ENCODE assay signal across 11 mouse cellular contexts in genomic region chrX:23284530-23285441, GRCm38 (mm10).
DNase-seq lines count a peak whose midpoint lies in the region; ATAC-seq and TF ChIP-seq lines count a peak whose summit lies in the region.
"Had no signal": no experiment of that assay in that cellular context is flagged by ENCODE, and none has a peak within 500 bp of the region (broad histone marks: within the 10 kb centered on the region; RNA-seq: fewer than 3 reads in every experiment).

No protein-coding gene starts in this region.

- peak overlapping the region; percentile 60 for H3K9ac ChIP-seq in hindbrain, embryonic 14.5 days
- peak overlapping the region; percentile 30 for H3K9ac ChIP-seq in neural tube, embryonic 15.5 days (replicated peaks)

- no peaks in the 10 kb centered on the region for H3K4me1 ChIP-seq in hindbrain, embryonic 14.5 days (replicated peaks; ENCODE audit: control insufficient read depth, insufficient read depth, low read length)
- H3K4me1 ChIP-seq in neural tube, embryonic 15.5 days: no peaks in the 10 kb centered on the region

- ATAC-seq in hindbrain, embryonic 14.5 days (ENCODE audit: low FRiP score): peak; percentile 66
- peak; percentile 78 for ATAC-seq in neural tube, embryonic 15.5 days (ENCODE audit: low FRiP score)

- 34% methylated on average over 11 of the region's 11 CpGs for WGBS in hindbrain, embryonic 14.5 days
- WGBS in neural tube, embryonic 15.5 days: 30% methylated on average over 11 of the region's 11 CpGs

- TF ChIP-seq CTCF in layer of hippocampus, adult 2 months (conservative IDR thresholded peaks at IDR 0.05): no peak

- no peaks in the 10 kb centered on the region for H3K27me3 ChIP-seq in hindbrain, embryonic 14.5 days (ENCODE audit: control insufficient read depth, insufficient read depth, low read length)
- no peaks in the 10 kb centered on the region for H3K27me3 ChIP-seq in neural tube, embryonic 15.5 days (replicated peaks)

- H3K36me3 ChIP-seq in hindbrain, embryonic 14.5 days (replicated peaks; ENCODE audit: control insufficient read depth, insufficient read depth): no peaks in the 10 kb centered on the region
- H3K36me3 ChIP-seq in neural tube, embryonic 15.5 days: no peaks in the 10 kb centered on the region

- H3K4me3 ChIP-seq in layer of hippocampus, adult 2 months: peak overlapping the region; percentile 50
- peak overlapping the region; percentile 37 for H3K4me3 ChIP-seq in hindbrain, embryonic 14.5 days (replicated peaks; ENCODE audit: low read length)
- peak overlapping the region; percentile 37 for H3K4me3 ChIP-seq in neural tube, embryonic 15.5 days (replicated peaks)

- H3K9me3 ChIP-seq in hindbrain, embryonic 14.5 days (ENCODE audit: control insufficient read depth, low read length): no peaks in the 10 kb centered on the region
- no peaks in the 10 kb centered on the region for H3K9me3 ChIP-seq in neural tube, embryonic 15.5 days (replicated peaks)

- peak overlapping the region; percentile 55 for H3K4me2 ChIP-seq in hindbrain, embryonic 14.5 days (replicated peaks)
- peak overlapping the region; percentile 52 for H3K4me2 ChIP-seq in neural tube, embryonic 15.5 days

- peak; percentile 0 for DNase-seq in cerebellum, adult 8-10 months
- DNase-seq in cerebellum, postnatal 36 days: no peak
- DNase-seq in layer of hippocampus, adult 2 months (ENCODE audit: low spot score in 2 of 2): no peak
- DNase-seq in layer of hippocampus, adult 9-10 months (ENCODE audit: low spot score): no peak
- no peak for DNase-seq in hindbrain, embryonic 14.5 days (ENCODE audit: low spot score)
- DNase-seq in testis, postnatal 10 days (ENCODE audit: low spot score): no peak
- no peak for DNase-seq in kidney, postnatal 36 days
- DNase-seq: gastrocnemius, postnatal 25 days; kidney, adult 9 months; lung, adult 18-20 months had no signal

- H3K27ac ChIP-seq in layer of hippocampus, adult 2 months: peak overlapping the region; percentile 85
- H3K27ac ChIP-seq in hindbrain, embryonic 14.5 days: peak overlapping the region; percentile 87
- H3K27ac ChIP-seq in neural tube, embryonic 15.5 days (replicated peaks): peak overlapping the region; percentile 81
